Mouse (Mus musculus) heart, embryonic 15.5 days (tissue): ENCODE results near the gene Clic6. TPM values are rescaled to one million over a fixed set of nuclear protein-coding genes. Genes with fewer than 3 reads are reported as not detected.

Experiments
- ATAC-seq: fragments of 200-750 bp; cut with Nextera tagmentation; replicated peaks from 2 replicates; pipeline ENCODE4 v1.8.0; 2017; ENCODE audit warnings: low read depth, moderate TSS enrichment; ENCODE audit not compliant: insufficient number of reproducible peaks, insufficient read depth, low FRiP score
- H3K27ac ChIP-seq: fragments of 300-500 bp; sonication (generic); 2 replicates; pipeline ENCODE4 v1.5.1; 2015; ENCODE audit warnings: mild to moderate bottlenecking, inconsistent platforms
- H3K27me3 ChIP-seq: fragments of 300-500 bp; sonication (generic); 2 replicates; pipeline ENCODE4 v1.6.1; 2015; ENCODE audit warnings: inconsistent platforms
- H3K36me3 ChIP-seq: fragments of 300-500 bp; sonication (generic); 2 replicates; pipeline ENCODE4 v1.6.1; 2015; ENCODE audit warnings: mild to moderate bottlenecking, inconsistent platforms
- H3K4me1 ChIP-seq: fragments of 300-500 bp; sonication (generic); replicated peaks from 2 replicates; pipeline ENCODE4 v1.6.1; 2015; ENCODE audit warnings: inconsistent platforms
- H3K4me2 ChIP-seq: fragments of 300-500 bp; sonication (generic); 2 replicates; pipeline ENCODE4 v1.6.1; 2015; ENCODE audit warnings: inconsistent platforms, mild to moderate bottlenecking, moderate library complexity
- H3K4me3 ChIP-seq: fragments of 300-500 bp; sonication (generic); 2 replicates; pipeline ENCODE4 v1.5.1; 2015; ENCODE audit warnings: mild to moderate bottlenecking, inconsistent platforms
- H3K9ac ChIP-seq: fragments of 300-500 bp; sonication (generic); 2 replicates; pipeline ENCODE4 v1.6.1; 2015; ENCODE audit warnings: mild to moderate bottlenecking, inconsistent platforms
- H3K9me3 ChIP-seq: fragments of 300-500 bp; sonication (generic); replicated peaks from 2 replicates; pipeline ENCODE4 v1.6.1; 2016; ENCODE audit warnings: inconsistent platforms
- WGBS: fragments of 180-500 bp; shearing (Covaris S2); methylation state at CpG from one replicate; pipeline ENCODE4 v1.1.7; 2015; ENCODE audit warnings: mixed read lengths; 5-methylcytosine and 5-hydroxymethylcytosine counted together
- polyA plus RNA-seq: library from polyadenylated mRNA; unstranded; fragments of >200 nt; fragmentation: Nextera tagmentation; extraction: Ambion mirVana; gene quantifications from 2 replicates; pipeline ENCODE4 v1.2.1, GENCODE M21; 2015

Clic6 gene
- polyA plus RNA-seq, 1 experiment from 2014 or later, result 1.8 TPM

GRCm38 (mm10) chr16:92571246-92571645 is 85.7 kb downstream of the Clic6 start:
- no peaks in the 10 kb centered on the region for H3K4me1 ChIP-seq
- H3K36me3 ChIP-seq, result no peaks in the 10 kb centered on the region
- H3K27ac ChIP-seq, result no peak overlapping the region
- H3K27me3 ChIP-seq, result peaks cover 12% of the 10 kb centered on the region; the same call in 1 of the 2 replicates
- ATAC-seq, result no peak
- H3K9ac ChIP-seq, result no peak overlapping the region
- H3K4me2 ChIP-seq, result no peak overlapping the region
- H3K9me3 ChIP-seq, result no peaks in the 10 kb centered on the region
- 89% methylated on average over 11 of the region's 11 CpGs for WGBS
- H3K4me3 ChIP-seq, result no peak overlapping the region

DNA sequence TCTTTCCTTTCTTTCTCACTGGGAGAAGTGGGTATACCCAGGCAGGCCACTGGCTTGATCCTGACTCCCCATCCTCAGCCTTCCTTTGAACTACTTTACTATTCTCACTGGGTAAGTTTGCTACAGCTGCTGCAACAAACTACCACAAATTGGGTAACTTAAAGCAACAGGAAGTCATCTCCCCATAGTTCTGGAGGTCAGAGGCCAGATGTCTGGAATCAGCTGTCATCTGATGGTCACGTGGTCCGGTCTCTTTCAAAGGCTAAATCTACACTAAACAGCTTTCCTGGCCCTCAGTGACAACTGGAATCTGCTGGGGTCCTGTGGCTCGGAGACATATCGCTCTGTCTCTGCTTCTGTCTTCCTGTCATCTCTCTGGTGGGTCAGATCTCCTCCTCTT is 87.7 kb downstream of the Clic6 start:
- H3K9me3 ChIP-seq, result no peaks in the 10 kb centered on the region
- H3K4me2 ChIP-seq, result no peak overlapping the region
- H3K27me3 ChIP-seq, result peaks cover 3% of the 10 kb centered on the region; the same call in 1 of the 2 replicates
- no peaks in the 10 kb centered on the region for H3K4me1 ChIP-seq
- ATAC-seq, result no peak
- H3K36me3 ChIP-seq, result no peaks in the 10 kb centered on the region
- 41% methylated on average over 4 of the region's 4 CpGs for WGBS
- no peak overlapping the region for H3K27ac ChIP-seq
- H3K9ac ChIP-seq, result no peak overlapping the region
- no peak overlapping the region for H3K4me3 ChIP-seq

DNA sequence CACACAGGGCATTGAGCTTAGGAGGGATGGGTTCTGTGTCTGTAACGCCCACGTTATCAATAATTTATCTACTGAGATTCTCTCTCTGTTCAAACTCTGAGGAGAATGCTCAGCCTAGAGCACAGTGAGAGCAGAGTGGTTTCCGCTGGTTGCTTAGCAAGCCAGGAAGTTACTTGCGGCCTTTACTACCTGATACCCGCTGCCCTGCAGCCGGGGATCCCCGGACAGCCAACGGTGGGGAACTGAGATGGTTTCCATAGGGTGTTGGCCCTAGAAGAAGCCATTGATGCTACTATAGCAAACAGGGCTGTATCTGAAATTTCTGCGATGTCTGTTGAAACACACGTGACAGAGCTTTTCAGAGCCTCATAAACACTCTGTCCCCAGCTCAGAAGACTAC is 90.3 kb downstream of the Clic6 start:
- no peak for ATAC-seq
- Histone ChIP-seq H3K9ac (no peak overlapping the region), H3K4me3 (no peak overlapping the region), H3K4me2 (no peak overlapping the region), H3K9me3 (no peaks in the 10 kb centered on the region), H3K27ac (no peak overlapping the region), H3K27me3 (peaks cover 3% of the 10 kb centered on the region; the same call in 1 of the 2 replicates), H3K36me3 (no peaks in the 10 kb centered on the region), H3K4me1 (no peaks in the 10 kb centered on the region)
- 69% methylated on average over 10 of the region's 10 CpGs for WGBS

DNA sequence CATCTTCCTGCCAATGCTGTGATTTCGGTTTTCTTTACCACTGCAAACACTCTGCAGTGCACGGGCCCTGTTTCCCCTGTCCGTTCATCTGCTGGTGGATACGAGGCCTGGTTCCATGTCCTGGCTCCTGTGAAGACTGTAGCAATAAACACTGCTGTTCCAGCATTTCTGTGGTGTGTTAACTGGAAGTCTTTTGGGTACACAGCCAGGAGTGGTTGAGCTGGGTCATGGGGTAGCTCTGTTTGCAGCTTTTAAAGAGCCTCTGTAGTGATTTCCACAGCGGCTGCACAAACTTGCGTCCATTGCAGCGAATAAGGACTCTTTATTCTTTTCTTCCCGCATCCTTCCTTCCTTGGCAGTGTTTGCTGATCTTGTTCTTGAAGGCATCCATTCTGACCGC is 91.8 kb downstream of the Clic6 start:
- Histone ChIP-seq H3K27ac (no peak overlapping the region), H3K9ac (no peak overlapping the region), H3K4me2 (no peak overlapping the region), H3K36me3 (no peaks in the 10 kb centered on the region), H3K4me1 (no peaks in the 10 kb centered on the region), H3K9me3 (no peaks in the 10 kb centered on the region), H3K4me3 (no peak overlapping the region), H3K27me3 (peaks cover 6% of the 10 kb centered on the region; the same call in 1 of the 2 replicates)
- no peak for ATAC-seq
- 84% methylated on average over 9 of the region's 9 CpGs for WGBS

DNA sequence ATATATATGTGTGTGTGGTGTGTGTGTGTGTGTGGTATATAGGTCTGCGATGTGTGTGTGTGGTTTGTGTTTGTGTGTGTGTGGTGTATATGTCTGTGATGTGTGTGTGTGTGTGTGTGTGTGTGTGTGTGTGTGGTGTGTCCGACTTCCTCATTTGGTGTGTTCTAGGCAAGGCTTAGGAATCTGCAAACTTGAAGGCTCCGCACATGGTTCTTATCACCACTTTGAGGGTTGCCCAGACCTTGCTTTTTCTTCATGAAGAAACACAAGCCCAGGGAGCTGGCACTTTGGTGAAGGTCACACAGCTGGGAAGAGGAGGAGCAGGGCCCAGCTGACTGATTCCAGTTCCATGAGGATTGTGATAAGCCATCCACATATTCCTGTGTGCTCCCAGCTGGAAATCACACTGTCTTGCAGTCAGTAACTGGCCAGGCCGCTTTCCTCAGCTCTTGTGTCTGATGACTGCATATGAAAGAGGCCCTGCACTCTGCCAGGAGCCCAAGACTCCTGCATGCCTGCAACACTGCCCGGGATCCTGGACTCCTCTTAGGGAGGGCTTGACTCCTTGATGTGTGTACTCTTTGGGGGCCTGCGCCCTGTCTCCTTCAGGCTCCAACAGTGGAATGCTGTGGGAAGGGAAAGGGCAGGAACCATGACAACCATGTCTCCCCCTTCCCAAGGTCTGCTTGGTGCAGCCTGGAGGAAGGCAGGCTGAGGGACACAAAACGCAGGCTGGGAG is 93.5 kb downstream of the Clic6 start:
- no peak overlapping the region for H3K27ac ChIP-seq
- H3K4me1 ChIP-seq, result no peaks in the 10 kb centered on the region
- peaks cover 6% of the 10 kb centered on the region; the same call in 1 of the 2 replicates for H3K27me3 ChIP-seq
- WGBS, result 57% methylated on average over 7 of the region's 7 CpGs
- H3K4me2 ChIP-seq, result no peak overlapping the region
- no peak overlapping the region for H3K4me3 ChIP-seq
- H3K9me3 ChIP-seq, result no peaks in the 10 kb centered on the region
- no peaks in the 10 kb centered on the region for H3K36me3 ChIP-seq
- no peak overlapping the region for H3K9ac ChIP-seq
- ATAC-seq, result no peak

GRCm38 (mm10) chr16:92580981-92581380 is 95.4 kb downstream of the Clic6 start:
- Histone ChIP-seq H3K4me2 (no peak overlapping the region), H3K27ac (no peak overlapping the region), H3K9me3 (no peaks in the 10 kb centered on the region), H3K27me3 (peaks cover 6% of the 10 kb centered on the region; the same call in 1 of the 2 replicates), H3K9ac (no peak overlapping the region), H3K4me3 (no peak overlapping the region), H3K4me1 (no peaks in the 10 kb centered on the region), H3K36me3 (no peaks in the 10 kb centered on the region)
- 73% methylated on average over 10 of the region's 10 CpGs for WGBS
- no peak for ATAC-seq

GRCm38 (mm10) chr16:92581767-92582166 is 96.2 kb downstream of the Clic6 start:
- Histone ChIP-seq H3K9me3 (no peaks in the 10 kb centered on the region), H3K27me3 (0 out of 2 replicates have a peak, but pooled peaks cover 3% of the 10 kb centered on the region), H3K27ac (no peak overlapping the region), H3K36me3 (no peaks in the 10 kb centered on the region), H3K4me3 (no peak overlapping the region), H3K9ac (no peak overlapping the region), H3K4me1 (no peaks in the 10 kb centered on the region), H3K4me2 (no peak overlapping the region)
- 67% methylated on average over 10 of the region's 10 CpGs for WGBS
- no peak for ATAC-seq

GRCm38 (mm10) chr16:92587836-92588235 is 102.3 kb downstream of the Clic6 start:
- Histone ChIP-seq H3K9ac (no peak overlapping the region), H3K27me3 (no peaks in the 10 kb centered on the region), H3K36me3 (no peaks in the 10 kb centered on the region), H3K9me3 (no peaks in the 10 kb centered on the region), H3K27ac (no peak overlapping the region), H3K4me1 (no peaks in the 10 kb centered on the region), H3K4me3 (no peak overlapping the region), H3K4me2 (no peak overlapping the region)
- WGBS, result 76% methylated on average over 4 of the region's 4 CpGs
- ATAC-seq, result no peak

Other genes with a start within 250 kb of the Clic6 start
- 0.66 and 1.0 TPM in 2 replicates for gene Kcne2, start 193.3 kb upstream of the Clic6 start, polyA plus RNA-seq
- 100 and 145 TPM in 2 replicates for gene Smim11, start 184.4 kb upstream of the Clic6 start, polyA plus RNA-seq
- not detected in 2 replicates for gene Fam243, start 164.3 kb upstream of the Clic6 start, polyA plus RNA-seq
- 120 and 162 TPM in 2 replicates for gene Kcne1, start 126.3 kb upstream of the Clic6 start, polyA plus RNA-seq
- 85.3 and 94.4 TPM in 2 replicates for gene Rcan1, start 14.9 kb upstream of the Clic6 start, polyA plus RNA-seq